ENCODE assay signal across 8 mouse cellular contexts in genomic region chr11:77762783-77763672, GRCm38 (mm10). TPM values are rescaled to one million over a fixed set of nuclear protein-coding genes. Genes with fewer than 3 reads are reported as not detected.
DNase-seq lines count a peak whose midpoint lies in the region; ATAC-seq and TF ChIP-seq lines count a peak whose summit lies in the region.

TSS of gene Myo18a (plus strand) at chr11:77763246.

- peak within 1 kb of the TSS; percentile 92 for H3K27ac ChIP-seq in gastrocnemius, adult 2 months
- peak within 1 kb of the TSS; percentile 90 for H3K27ac ChIP-seq in hindbrain, embryonic 15.5 days (replicated peaks)

- intact Hi-C loops in gastrocnemius, adult 2 months (cut with DNase I), result loop anchor here (1.0 to 5.0 kb wide), 3 partner anchors 30 to 204 kb away; no protein-coding TSS in a partner anchor

- peaks cover 39% of the 10 kb centered on the region for H3K4me1 ChIP-seq in hindbrain, embryonic 15.5 days (replicated peaks)

- peak; percentile 78 for TF ChIP-seq CTCF in gastrocnemius, adult 2 months (IDR thresholded peaks at IDR 0.05)

- ATAC-seq in common myeloid progenitor, adult 5-6 weeks (replicated peaks; ENCODE audit: low read depth, poor library complexity, severe bottlenecking), result peak; percentile 50
- ATAC-seq in hindbrain, embryonic 15.5 days (ENCODE audit: low FRiP score, low read depth), result peak; percentile 86

- peak; percentile 77 for DNase-seq in T-cell, adult 2 months (ENCODE audit: low spot score)
- peak; percentile 91 for DNase-seq in gastrocnemius, adult 2 months
- peak; percentile 85 to 86 for DNase-seq in left cerebral cortex, adult 18-20 months (ENCODE audit: low spot score in 2 of 2)
- DNase-seq in lung, postnatal 4 days, result peak; percentile 91 to 92
- DNase-seq in retina, embryonic 14.5 days (ENCODE audit: low spot score), result peak; percentile 96
- DNase-seq in thymus, postnatal 36 days, result peak; percentile 78 to 82

- peak within 1 kb of the TSS; percentile 96 for H3K4me2 ChIP-seq in hindbrain, embryonic 15.5 days

- H3K27me3 ChIP-seq in hindbrain, embryonic 15.5 days, result no peaks in the 10 kb centered on the region

- H3K9ac ChIP-seq in hindbrain, embryonic 15.5 days, result peak within 1 kb of the TSS; percentile 98

- 2% methylated on average over 63 of the region's 79 CpGs for WGBS in hindbrain, embryonic 15.5 days

- no peaks in the 10 kb centered on the region for H3K36me3 ChIP-seq in hindbrain, embryonic 15.5 days

- peak within 1 kb of the TSS; percentile 95 for H3K4me3 ChIP-seq in gastrocnemius, adult 2 months
- peak within 1 kb of the TSS; percentile 78 for H3K4me3 ChIP-seq in hindbrain, embryonic 15.5 days

- H3K9me3 ChIP-seq in hindbrain, embryonic 15.5 days, result no peaks in the 10 kb centered on the region

RNA-seq across cellular contexts. Expression of gene Myo18a, which starts in this region (rescaled TPM):
- 118 and 140 TPM in 2 replicates for total RNA-seq in common myeloid progenitor, adult 5-6 weeks (2017)
- 100 to 1,000 TPM; 345 to 399 TPM for total RNA-seq in gastrocnemius, adult 2 months (2021)
- polyA plus RNA-seq in hindbrain, embryonic 15.5 days (2015; fragmentation: Nextera tagmentation; extraction: Ambion mirVana), result 43.7 and 48.3 TPM in 2 replicates
- total RNA-seq in left cerebral cortex, adult 18-20 months (2021), result 100 to 1,000 TPM; 132 to 140 TPM

Comparison
In these comparisons a context has a peak if more than half of its experiments do, and no peak if none do; other contexts are left out.
1. Peak in every context shown above with its lines: DNase-seq, ATAC-seq, H3K4me3 ChIP-seq and H3K27ac ChIP-seq.